Mouse (Mus musculus) gastrocnemius, adult 2 months (tissue): Measurements from ENCODE around the gene Catsperg1. TPM values are rescaled to one million over a fixed set of nuclear protein-coding genes. Genes with fewer than 3 reads are reported as not detected.

Source experiments
- DNase-seq: peaks from one replicate; pipeline ENCODE4 v3.0.0; 2022
- H3K27ac ChIP-seq: fragments of 200-600 bp; 2 replicates; pipeline ENCODE4 v1.8.1; 2022; ENCODE audit warnings: mild to moderate bottlenecking
- H3K4me3 ChIP-seq: fragments of 200-600 bp; 2 replicates; pipeline ENCODE4 v1.8.1; 2022; ENCODE audit warnings: mild to moderate bottlenecking, moderate library complexity
- CTCF ChIP-seq: fragments of 200-600 bp; IDR thresholded peaks from 2 replicates; pipeline ENCODE4 v1.8.1; 2022; ENCODE audit warnings: antibody characterized with exemption, mild to moderate bottlenecking, moderate library complexity
- intact Hi-C: fragments of 180-260 bp; cut with DNase I; formaldehyde crosslinking; loops from one replicate; pipeline ENCODE4 v1.15.1; 2025
- long read RNA-seq, 2 experiments: library from polyadenylated mRNA; stranded (forward); transcript quantifications; one replicate each; pipeline ENCODE4 v2.0.0; 2021
- total RNA-seq, 2 experiments: library from RNA; stranded (reverse); gene quantifications; 2 replicates each; pipeline ENCODE4 v1.2.3; 2021

Gene Catsperg1
- total RNA-seq, result under 1 TPM; 0.08 to 0.23 TPM
- long read RNA-seq, experiment 1, partial matches to known transcripts, result 0 of 1 reads
- long read RNA-seq, experiment 1, other reads (novel, unspliced or antisense), result 1 of 1 reads
- long read RNA-seq, experiment 2, result 0 reads

GRCm38 (mm10) chr7:29213675-29214082 lies at the start of gene Catsperg1:
Gene Catsperg1 (minus strand): TSS chr7:29214035.
- H3K4me3 ChIP-seq, result no peak within 1 kb of the TSS
- no peak for DNase-seq
- intact Hi-C loops, result loop anchor here (2.0 kb wide), 1 partner anchor 15 kb away; no protein-coding TSS in a partner anchor
- no peak within 1 kb of the TSS for H3K27ac ChIP-seq
- TF ChIP-seq CTCF, result no peak

- no peak for DNase-seq
Measured at GRCm38 (mm10) chr7:29262151-29262550, 48.3 kb upstream of the Catsperg1 start.

DNA sequence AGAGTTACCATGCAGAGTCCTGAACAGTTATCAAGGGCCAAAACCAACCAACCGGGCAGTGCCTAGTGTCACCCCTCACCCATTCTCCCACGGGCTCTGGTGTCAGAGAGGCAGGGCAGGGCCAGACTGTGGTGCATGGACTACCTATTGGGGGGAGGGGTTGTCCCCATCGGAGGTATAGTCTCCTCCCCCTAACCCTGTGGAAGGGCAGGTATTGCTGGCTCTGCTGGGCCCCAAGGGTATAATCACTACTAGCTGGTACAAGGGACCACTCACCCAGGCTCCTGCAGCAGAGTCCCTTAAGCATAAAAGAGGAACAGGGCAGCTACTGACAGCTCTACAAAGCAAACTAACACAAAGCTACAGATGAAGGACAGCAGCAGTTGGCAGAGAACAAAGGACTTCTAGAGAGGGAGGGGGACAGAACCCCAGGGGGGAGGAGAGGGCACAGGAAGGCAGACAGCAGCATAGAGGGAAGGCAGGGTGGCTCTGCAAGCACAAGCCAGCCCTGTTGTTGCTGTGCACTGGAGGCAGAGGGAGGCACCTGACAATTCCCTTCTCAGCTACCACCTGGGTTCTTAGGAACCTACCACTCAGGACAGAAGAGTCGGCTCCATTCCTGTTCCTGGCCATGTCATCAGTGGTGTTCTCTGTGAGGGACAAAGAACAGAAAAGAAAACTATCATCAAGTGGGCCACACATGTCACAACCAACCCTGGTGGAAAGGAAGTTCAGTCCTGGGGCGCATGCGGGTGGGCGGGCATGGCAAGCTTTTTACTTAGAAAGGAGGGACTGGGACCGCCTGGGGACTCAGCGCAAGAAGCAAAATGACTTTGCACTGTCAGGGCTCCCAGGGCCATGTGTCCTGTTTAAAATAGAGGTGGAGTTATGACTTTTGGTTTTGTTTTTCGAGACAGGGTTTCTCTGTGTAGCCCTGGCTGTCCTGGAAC lies 46.2 kb upstream of the Catsperg1 start:
- H3K4me3 ChIP-seq, result no peak overlapping the region
- H3K27ac ChIP-seq, result no peak overlapping the region
- TF ChIP-seq CTCF, result no peak
- intact Hi-C loops, result no loop called here
- DNase-seq, result no peak

More at GRCm38 (mm10) chr7:29262151-29262550, 48.3 kb upstream of the Catsperg1 start:
- Histone ChIP-seq H3K27ac (peak overlapping the region; percentile 79), H3K4me3 (peak overlapping the region; percentile 9; the same call in 1 of the 2 replicates)
- intact Hi-C loops, result no loop called here
- no peak for TF ChIP-seq CTCF

DNA sequence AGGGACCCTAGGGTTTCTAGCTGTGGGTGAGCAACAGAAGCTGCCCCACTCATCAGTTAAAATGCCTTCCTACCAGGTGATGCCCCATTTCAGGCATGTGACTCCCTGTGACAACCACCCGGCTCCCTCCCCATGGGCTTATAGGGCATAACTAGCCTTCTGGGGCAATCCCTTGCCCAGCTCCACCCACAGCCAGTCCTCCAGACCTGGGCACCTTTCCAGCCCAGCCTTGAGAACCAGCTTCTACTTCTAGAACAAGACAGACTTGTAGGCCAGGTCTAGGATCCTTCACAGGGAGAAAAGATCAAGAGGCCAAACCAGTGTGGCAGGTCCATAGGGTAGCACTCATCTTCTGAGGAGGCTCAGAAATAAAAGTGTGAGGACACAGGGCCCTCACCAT lies 43.5 kb upstream of the Catsperg1 start:
- peak; percentile 46 for DNase-seq
- no peak overlapping the region for H3K4me3 ChIP-seq
- H3K27ac ChIP-seq, result no peak overlapping the region
- no peak for TF ChIP-seq CTCF
- intact Hi-C loops, result no loop called here

DNA sequence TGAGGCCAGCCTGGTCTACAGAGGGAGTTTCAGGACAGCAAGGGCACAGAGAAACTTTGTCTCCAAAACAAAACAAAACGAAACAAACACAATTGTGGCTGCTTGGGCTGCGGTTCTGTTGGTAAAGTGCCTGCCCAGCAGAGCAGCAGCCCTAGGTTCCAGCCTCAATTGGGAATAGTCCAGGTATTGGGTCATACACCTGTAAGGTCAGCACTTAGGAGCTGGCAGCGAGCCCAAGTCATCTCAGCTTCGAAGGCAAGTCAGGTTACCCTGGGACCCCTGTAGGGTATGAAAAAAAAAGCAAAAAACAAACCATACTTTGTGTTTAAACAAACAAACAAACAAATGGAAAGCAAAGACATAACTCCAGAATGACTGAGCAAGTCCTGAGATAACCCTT lies 42.0 kb upstream of the Catsperg1 start:
- no peak for TF ChIP-seq CTCF
- no peak for DNase-seq
- intact Hi-C loops, result no loop called here
- Histone ChIP-seq H3K27ac (no peak overlapping the region), H3K4me3 (no peak overlapping the region)

DNA sequence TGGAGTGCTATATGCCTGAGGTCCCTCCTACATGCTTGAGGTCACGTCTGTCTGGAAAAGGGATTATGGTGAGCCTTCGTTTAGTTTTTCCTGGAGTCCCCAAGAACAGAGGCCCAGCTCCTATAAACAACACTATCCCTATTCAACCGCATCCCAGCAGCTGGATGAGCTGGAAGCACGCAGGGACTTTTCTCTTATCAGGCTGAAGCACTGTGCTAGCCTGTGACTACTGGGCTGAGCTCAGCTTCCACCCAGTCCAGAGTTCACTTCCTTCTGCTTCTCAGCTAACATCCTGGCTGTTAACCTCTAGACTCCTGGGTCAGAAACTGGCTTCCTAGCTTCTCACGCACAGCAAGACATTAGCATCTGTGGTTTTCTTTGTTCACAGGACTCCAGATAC lies 40.0 kb upstream of the Catsperg1 start:
- no peak overlapping the region for H3K4me3 ChIP-seq
- H3K27ac ChIP-seq, result peak overlapping the region; percentile 54; the same call in 1 of the 2 replicates
- intact Hi-C loops, result no loop called here
- DNase-seq, result no peak
- TF ChIP-seq CTCF, result no peak

GRCm38 (mm10) chr7:29251166-29251565 lies 37.3 kb upstream of the Catsperg1 start:
- TF ChIP-seq CTCF, result no peak
- Histone ChIP-seq H3K4me3 (no peak overlapping the region), H3K27ac (no peak overlapping the region)
- intact Hi-C loops, result no loop called here
- no peak for DNase-seq

DNA sequence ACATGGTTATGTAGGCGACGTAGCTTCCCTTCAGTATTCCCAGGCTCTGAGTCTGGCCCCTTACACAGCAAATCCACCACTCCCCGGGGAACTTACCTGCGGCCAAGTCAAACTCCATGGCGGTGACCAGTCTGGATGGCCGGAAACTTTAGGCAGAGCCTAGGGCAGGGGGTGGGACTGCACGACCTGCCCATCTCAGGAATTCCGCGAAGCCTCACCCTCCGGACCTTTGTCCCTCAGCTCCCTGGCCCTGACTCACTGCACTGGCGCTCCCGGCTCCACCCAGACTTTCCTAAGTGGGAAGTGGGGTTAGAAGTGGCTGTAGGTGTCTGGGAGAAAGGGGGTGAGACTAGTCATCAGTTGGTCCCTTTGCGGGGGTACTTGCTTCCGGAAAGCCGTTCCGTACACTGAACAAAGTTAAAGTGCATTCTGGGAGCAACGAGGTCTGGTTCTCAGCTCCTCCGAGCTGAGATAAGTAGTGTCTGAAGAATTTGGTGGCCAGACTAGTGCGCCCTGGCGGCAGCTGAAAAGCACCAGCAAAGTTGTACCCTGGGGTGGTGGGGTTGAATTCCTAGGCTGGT lies 34.5 kb upstream of the Catsperg1 start, which contains the start of gene 2200002D01Rik:
TSS of gene 2200002D01Rik (minus strand) at position 206 of the 581 bp plus-strand sequence.
- TF ChIP-seq CTCF, result no peak
- Histone ChIP-seq H3K27ac (peak within 1 kb of the TSS; percentile 75), H3K4me3 (peak within 1 kb of the TSS; percentile 69)
- intact Hi-C loops, result no loop called here
- peak; percentile 43 for DNase-seq

DNA sequence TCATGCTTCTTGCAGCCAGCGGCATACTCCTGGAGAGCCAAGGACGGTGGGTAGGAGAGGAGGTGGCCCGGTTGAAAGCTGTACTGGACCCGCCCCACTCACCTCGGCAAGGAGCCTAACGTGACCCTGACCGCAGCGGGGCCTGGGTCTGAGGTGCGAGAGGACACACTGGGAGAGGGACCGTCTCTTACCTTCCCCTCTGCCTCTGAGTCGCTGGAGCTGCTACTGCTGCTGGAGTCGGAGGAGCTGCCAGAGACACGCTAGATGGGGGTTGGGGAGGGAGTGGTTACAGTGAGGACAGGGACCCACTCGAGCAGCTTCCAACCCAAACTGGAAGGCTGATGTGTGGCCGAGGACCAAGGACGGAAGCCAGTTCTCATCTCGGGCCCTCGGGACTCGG lies 33.9 kb upstream of the Catsperg1 start:
- no peak for TF ChIP-seq CTCF
- intact Hi-C loops, result loop anchor here (2.0 kb wide), 1 partner anchor 49 kb away; no protein-coding TSS in a partner anchor
- peak; percentile 44 for DNase-seq
- H3K4me3 ChIP-seq, result peak overlapping the region; percentile 69
- peak overlapping the region; percentile 75 for H3K27ac ChIP-seq

DNA sequence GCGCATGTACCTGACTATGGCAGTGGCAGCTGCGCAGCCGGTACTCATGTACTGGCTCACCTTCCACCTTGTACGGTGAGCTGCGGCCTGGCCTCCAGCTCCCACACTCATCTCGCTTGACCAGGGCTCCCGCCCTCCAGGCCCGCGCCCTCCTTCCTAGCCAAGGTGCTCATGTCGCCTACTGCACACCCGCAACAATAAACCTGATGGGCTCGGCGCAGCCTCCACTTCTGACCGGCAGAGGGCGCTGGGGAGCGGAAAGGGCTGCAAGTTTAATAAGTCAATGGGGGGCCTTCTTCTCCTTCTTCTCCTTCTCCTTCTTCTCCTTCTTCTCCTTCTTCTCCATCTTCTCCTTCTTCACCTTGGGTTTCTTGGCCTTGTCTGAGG lies 33.5 kb upstream of the Catsperg1 start:
- H3K4me3 ChIP-seq, result peak overlapping the region; percentile 69
- intact Hi-C loops, result loop anchor here (2.0 kb wide), 1 partner anchor 49 kb away; no protein-coding TSS in a partner anchor
- TF ChIP-seq CTCF, result peak; percentile 91
- H3K27ac ChIP-seq, result peak overlapping the region; percentile 75
- DNase-seq, result peak; percentile 82

DNA sequence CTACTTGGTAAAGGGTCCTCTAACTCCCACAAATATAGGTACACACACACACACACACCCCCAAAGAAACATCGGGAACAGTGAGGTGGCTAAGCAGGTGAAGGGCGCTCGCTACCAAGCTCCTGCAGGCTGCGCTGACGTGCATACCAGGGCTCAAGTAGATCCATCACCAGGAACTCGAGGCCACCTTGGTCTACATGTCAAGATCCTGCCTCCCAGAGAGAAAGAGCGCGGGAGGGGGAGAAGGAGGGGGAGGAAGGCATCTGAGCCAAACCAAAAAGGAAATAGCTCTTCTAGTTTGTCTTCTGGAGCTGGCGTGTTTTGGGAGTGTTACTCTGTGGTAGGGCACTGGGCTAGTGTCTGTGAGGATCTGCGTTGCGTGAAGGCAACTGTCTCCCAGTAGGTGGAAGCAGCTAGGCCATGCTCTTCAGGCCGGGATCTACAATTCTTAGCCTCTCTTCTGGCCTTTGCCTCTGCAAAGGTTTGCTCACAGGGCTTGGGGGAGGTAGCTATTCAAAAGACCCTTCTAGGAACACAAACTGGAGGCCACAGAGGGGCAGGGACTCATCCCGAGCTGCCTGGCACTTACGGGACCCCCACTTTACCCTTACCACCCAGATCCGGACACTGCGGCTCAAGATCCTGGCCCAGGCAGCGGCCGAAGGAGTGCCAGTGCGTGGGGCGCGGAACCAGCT lies 32.9 kb upstream of the Catsperg1 start:
- DNase-seq, result no peak

GRCm38 (mm10) chr7:29246015-29246414 lies 32.2 kb upstream of the Catsperg1 start:
- Histone ChIP-seq H3K4me3 (no peak overlapping the region), H3K27ac (no peak overlapping the region)
- no peak for TF ChIP-seq CTCF
- intact Hi-C loops, result loop anchor here (2.0 kb wide), 1 partner anchor 51 kb away; no protein-coding TSS in a partner anchor
- no peak for DNase-seq

More for the DNA sequence above, 32.9 kb upstream of the Catsperg1 start:
- no peak overlapping the region for H3K27ac ChIP-seq
- no peak for TF ChIP-seq CTCF
- peak overlapping the region; percentile 69 for H3K4me3 ChIP-seq
- intact Hi-C loops, result loop anchor here (2.0 kb wide), 1 partner anchor 50 kb away; no protein-coding TSS in a partner anchor
